Mouse (Mus musculus) heart, embryonic 13.5 days (tissue): Measurements from ENCODE around the gene Celsr1. TPM values are rescaled to one million over a fixed set of nuclear protein-coding genes. Genes with fewer than 3 reads are reported as not detected.

Experiments
- ATAC-seq: fragments of 200-750 bp; cut with Nextera tagmentation; 2 replicates; pipeline ENCODE4 v1.8.0; 2017; ENCODE audit warnings: moderate TSS enrichment; ENCODE audit not compliant: insufficient number of reproducible peaks, low FRiP score, low TSS enrichment; ENCODE audit errors: extremely low read depth
- H3K27ac ChIP-seq: fragments of 300-500 bp; sonication (generic); replicated peaks from 2 replicates; pipeline ENCODE4 v1.5.1; 2015; ENCODE audit warnings: moderate library complexity, mild to moderate bottlenecking, inconsistent platforms
- H3K27me3 ChIP-seq: fragments of 300-500 bp; sonication (generic); replicated peaks from 2 replicates; pipeline ENCODE4 v1.6.1; 2015; ENCODE audit warnings: mild to moderate bottlenecking, inconsistent platforms
- H3K36me3 ChIP-seq: fragments of 300-500 bp; sonication (generic); 2 replicates; pipeline ENCODE4 v1.6.1; 2015; ENCODE audit warnings: mild to moderate bottlenecking, inconsistent platforms
- H3K4me1 ChIP-seq: fragments of 300-500 bp; sonication (generic); 2 replicates; pipeline ENCODE4 v1.6.1; 2015; ENCODE audit warnings: inconsistent platforms
- H3K4me2 ChIP-seq: fragments of 300-500 bp; sonication (generic); 2 replicates; pipeline ENCODE4 v1.6.1; 2015; ENCODE audit warnings: inconsistent platforms, mild to moderate bottlenecking, moderate library complexity
- H3K4me3 ChIP-seq: fragments of 300-500 bp; sonication (generic); 2 replicates; pipeline ENCODE4 v1.5.1; 2015; ENCODE audit warnings: moderate library complexity, mild to moderate bottlenecking, inconsistent platforms
- H3K9ac ChIP-seq: fragments of 300-500 bp; sonication (generic); 2 replicates; pipeline ENCODE4 v1.6.1; 2015; ENCODE audit warnings: inconsistent platforms, mild to moderate bottlenecking, moderate library complexity
- H3K9me3 ChIP-seq: fragments of 300-500 bp; sonication (generic); 2 replicates; pipeline ENCODE4 v1.6.1; 2016; ENCODE audit warnings: inconsistent platforms
- WGBS: fragments of 180-500 bp; shearing (Covaris S2); methylation state at CpG from one replicate; pipeline ENCODE4 v1.1.7; 2015; ENCODE audit warnings: mixed read lengths; 5-methylcytosine and 5-hydroxymethylcytosine counted together
- polyA plus RNA-seq: library from polyadenylated mRNA; unstranded; fragments of >200 nt; fragmentation: Nextera tagmentation; extraction: Ambion mirVana; gene quantifications from 2 replicates; pipeline ENCODE4 v1.2.1, GENCODE M21; 2015

Celsr1 gene
- polyA plus RNA-seq, 1 experiment from 2014 or later, result 1.4 TPM

- peaks cover 87% of the 10 kb centered on the region for H3K4me1 ChIP-seq
- ATAC-seq, result no peak
- H3K9ac ChIP-seq, result no peak overlapping the region
These were observed 30.7 kb upstream of the Celsr1 start for GRCm38 (mm10) chr15:86064191-86064849.

GRCm38 (mm10) chr15:86061848-86062481 lies 28.4 kb upstream of the Celsr1 start:
- H3K9me3 ChIP-seq, result no peaks in the 10 kb centered on the region
- peak overlapping the region; percentile 28; the same call in 1 of the 2 replicates for H3K4me2 ChIP-seq
- ATAC-seq, result no peak
- H3K27me3 ChIP-seq, result no peaks in the 10 kb centered on the region
- 68% methylated on average over 6 of the region's 6 CpGs for WGBS
- 0 out of 2 replicates have a peak, but pooled peaks cover 4% of the 10 kb centered on the region for H3K36me3 ChIP-seq
- no peak overlapping the region for H3K27ac ChIP-seq
- H3K4me3 ChIP-seq, result no peak overlapping the region
- H3K4me1 ChIP-seq, result peaks cover 80% of the 10 kb centered on the region
- 0 out of 2 replicates have a peak overlapping the region, but pooled peaks have one; percentile 5 for H3K9ac ChIP-seq

More at GRCm38 (mm10) chr15:86064191-86064849, 30.7 kb upstream of the Celsr1 start:
- Histone ChIP-seq H3K4me3 (no peak overlapping the region), H3K36me3 (0 out of 2 replicates have a peak, but pooled peaks cover 4% of the 10 kb centered on the region), H3K27me3 (no peaks in the 10 kb centered on the region), H3K9me3 (no peaks in the 10 kb centered on the region), H3K4me2 (no peak overlapping the region), H3K27ac (no peak overlapping the region)
- 87% methylated on average over 8 of the region's 8 CpGs for WGBS

GRCm38 (mm10) chr15:86061221-86061620 lies 27.6 kb upstream of the Celsr1 start:
- peaks cover 73% of the 10 kb centered on the region for H3K4me1 ChIP-seq
- H3K4me2 ChIP-seq, result peak overlapping the region; percentile 28; the same call in 1 of the 2 replicates
- H3K9me3 ChIP-seq, result no peaks in the 10 kb centered on the region
- H3K9ac ChIP-seq, result peak overlapping the region; percentile 20; the same call in 1 of the 2 replicates
- H3K27ac ChIP-seq, result no peak overlapping the region
- 88% methylated on average over 7 of the region's 7 CpGs for WGBS
- H3K27me3 ChIP-seq, result no peaks in the 10 kb centered on the region
- no peak overlapping the region for H3K4me3 ChIP-seq
- H3K36me3 ChIP-seq, result 0 out of 2 replicates have a peak, but pooled peaks cover 4% of the 10 kb centered on the region
- ATAC-seq, result no peak

DNA sequence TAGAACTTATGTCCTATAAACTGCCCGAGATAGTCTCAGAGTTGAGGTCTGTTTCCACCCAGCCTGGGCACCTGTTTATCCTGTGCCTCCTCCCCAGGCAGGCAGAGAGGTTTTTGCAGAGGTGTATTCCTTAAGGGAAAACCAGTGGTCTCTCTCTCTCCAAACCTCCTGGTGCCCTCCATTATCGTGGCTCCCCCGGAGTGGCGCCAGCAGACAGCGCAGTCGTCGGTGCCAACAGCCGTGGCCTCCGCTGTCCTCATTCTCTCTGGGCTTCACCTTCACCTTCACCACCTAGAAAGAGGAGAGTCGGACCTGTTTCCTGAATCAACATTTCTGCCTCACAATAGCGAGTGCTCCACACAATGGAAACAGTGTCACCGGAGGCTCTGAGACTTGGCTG lies 27.0 kb upstream of the Celsr1 start:
- H3K36me3 ChIP-seq, result no peaks in the 10 kb centered on the region
- ATAC-seq, result no peak
- WGBS, result 83% methylated on average over 12 of the region's 12 CpGs
- peaks cover 69% of the 10 kb centered on the region for H3K4me1 ChIP-seq
- no peaks in the 10 kb centered on the region for H3K9me3 ChIP-seq
- H3K27me3 ChIP-seq, result no peaks in the 10 kb centered on the region
- H3K27ac ChIP-seq, result peak overlapping the region; percentile 47; the same call in 1 of the 2 replicates
- no peak overlapping the region; the same call in 1 of the 2 replicates for H3K4me3 ChIP-seq
- H3K4me2 ChIP-seq, result peak overlapping the region; percentile 95; the same call in 1 of the 2 replicates
- H3K9ac ChIP-seq, result no peak overlapping the region

- Histone ChIP-seq H3K36me3 (no peaks in the 10 kb centered on the region), H3K27ac (peak overlapping the region; percentile 47; the same call in 1 of the 2 replicates), H3K4me3 (peak overlapping the region; percentile 93), H3K27me3 (no peaks in the 10 kb centered on the region), H3K4me1 (peaks cover 63% of the 10 kb centered on the region), H3K9me3 (no peaks in the 10 kb centered on the region), H3K4me2 (peak overlapping the region; percentile 95), H3K9ac (peak overlapping the region; percentile 98)
- 58% methylated on average over 7 of the region's 7 CpGs for WGBS
- no peak for ATAC-seq
These were observed 26.3 kb upstream of the Celsr1 start for GRCm38 (mm10) chr15:86059835-86060380.

GRCm38 (mm10) chr15:86058931-86059834 lies 25.6 kb upstream of the Celsr1 start:
- peak overlapping the region; percentile 93 for H3K4me3 ChIP-seq
- peaks cover 4% of the 10 kb centered on the region; the same call in 1 of the 2 replicates for H3K27me3 ChIP-seq
- H3K27ac ChIP-seq, result peak overlapping the region; percentile 75
- H3K9me3 ChIP-seq, result no peaks in the 10 kb centered on the region
- no peaks in the 10 kb centered on the region for H3K36me3 ChIP-seq
- H3K9ac ChIP-seq, result peak overlapping the region; percentile 98
- peak overlapping the region; percentile 95 for H3K4me2 ChIP-seq
- H3K4me1 ChIP-seq, result peaks cover 57% of the 10 kb centered on the region
- 2% methylated on average over 48 of the region's 49 CpGs for WGBS
- ATAC-seq, result peak; percentile 22

DNA sequence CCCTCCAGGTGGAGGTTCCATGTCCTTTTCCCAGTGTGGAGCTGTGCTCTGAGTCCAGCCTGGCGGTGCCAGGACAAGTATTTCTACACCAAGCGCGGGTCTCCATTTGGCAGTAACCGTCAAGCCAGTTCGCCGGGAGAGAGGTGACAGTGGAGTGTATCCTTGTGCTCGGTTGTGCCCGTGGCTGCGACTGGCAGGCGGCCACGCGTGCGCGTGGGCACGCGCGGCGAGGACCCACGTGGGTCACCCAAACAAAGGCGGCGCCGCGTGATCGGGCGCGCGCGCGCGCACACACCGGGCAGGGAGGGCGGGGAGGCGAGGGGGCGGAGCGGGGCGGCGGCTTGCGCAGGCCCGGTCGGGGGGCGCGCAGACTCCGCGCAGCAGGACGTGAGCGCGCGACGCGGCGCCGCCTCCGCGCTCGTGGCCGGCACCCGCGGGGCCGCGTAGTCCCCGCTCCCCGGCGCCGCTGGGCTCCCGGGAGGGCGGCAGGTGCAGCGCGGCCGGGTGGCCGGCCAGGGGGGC lies 24.9 kb upstream of the Celsr1 start:
- Histone ChIP-seq H3K4me2 (peak overlapping the region; percentile 95), H3K9ac (peak overlapping the region; percentile 98), H3K27ac (peak overlapping the region; percentile 75), H3K9me3 (no peaks in the 10 kb centered on the region), H3K4me3 (peak overlapping the region; percentile 93), H3K4me1 (peaks cover 57% of the 10 kb centered on the region), H3K36me3 (no peaks in the 10 kb centered on the region), H3K27me3 (peaks cover 4% of the 10 kb centered on the region; the same call in 1 of the 2 replicates)
- under 1% methylated on average over 38 of the region's 70 CpGs for WGBS
- ATAC-seq, result peak; percentile 47

DNA sequence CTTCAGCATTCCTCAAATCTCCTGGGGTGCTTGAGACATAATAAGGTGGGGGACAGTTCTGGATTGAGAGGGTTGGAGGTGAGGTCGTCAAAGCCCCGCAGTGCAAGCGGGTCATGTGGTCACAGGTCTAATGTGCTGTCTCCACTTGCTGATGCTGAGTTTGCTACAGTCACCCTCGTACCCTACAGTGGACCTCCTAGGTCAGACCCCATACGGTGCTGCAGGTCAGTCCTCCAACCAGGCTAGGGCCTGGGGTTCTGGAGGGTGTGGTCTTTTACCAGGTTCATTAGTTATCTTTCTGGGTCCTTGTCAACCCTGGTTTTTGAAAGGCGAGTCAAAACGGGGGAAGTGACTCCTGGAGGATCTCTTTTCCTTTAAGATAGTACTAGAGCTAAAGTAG lies 24.3 kb upstream of the Celsr1 start:
- H3K4me3 ChIP-seq, result peak overlapping the region; percentile 93
- peaks cover 4% of the 10 kb centered on the region; the same call in 1 of the 2 replicates for H3K27me3 ChIP-seq
- H3K4me1 ChIP-seq, result peaks cover 53% of the 10 kb centered on the region
- H3K27ac ChIP-seq, result peak overlapping the region; percentile 30
- 15% methylated on average over 7 of the region's 7 CpGs for WGBS
- H3K4me2 ChIP-seq, result peak overlapping the region; percentile 95
- ATAC-seq, result no peak
- no peaks in the 10 kb centered on the region for H3K36me3 ChIP-seq
- no peaks in the 10 kb centered on the region for H3K9me3 ChIP-seq
- peak overlapping the region; percentile 98 for H3K9ac ChIP-seq

- Histone ChIP-seq H3K4me1 (peaks cover 48% of the 10 kb centered on the region), H3K27me3 (peaks cover 4% of the 10 kb centered on the region; the same call in 1 of the 2 replicates), H3K4me3 (peak within 1 kb of the TSS; percentile 93), H3K27ac (peak within 1 kb of the TSS; percentile 30), H3K36me3 (no peaks in the 10 kb centered on the region), H3K9me3 (no peaks in the 10 kb centered on the region), H3K4me2 (peak within 1 kb of the TSS; percentile 95), H3K9ac (peak within 1 kb of the TSS; percentile 98)
- ATAC-seq, result no peak
- 21% methylated on average over 6 of the region's 6 CpGs for WGBS
These were observed 23.8 kb upstream of the Celsr1 start, which contains the start of gene Gramd4 for GRCm38 (mm10) chr15:86057413-86057812. Gene Gramd4, plus strand, starts transcription at chr15:86057695.

GRCm38 (mm10) chr15:86056221-86056760 lies 22.7 kb upstream of the Celsr1 start:
- no peak for ATAC-seq
- Histone ChIP-seq H3K36me3 (no peaks in the 10 kb centered on the region), H3K4me2 (no peak overlapping the region), H3K27me3 (peaks cover 4% of the 10 kb centered on the region; the same call in 1 of the 2 replicates), H3K27ac (no peak overlapping the region), H3K9me3 (no peaks in the 10 kb centered on the region), H3K4me1 (peaks cover 44% of the 10 kb centered on the region), H3K4me3 (no peak overlapping the region), H3K9ac (no peak overlapping the region)
- 63% methylated on average over 5 of the region's 5 CpGs for WGBS
